Mouse (Mus musculus) right cerebral cortex, adult 2 months (tissue): ENCODE measurements around the gene Trhde.
A peak's percentile ranks its signal among the peaks of the same experiment; 100 is the strongest.

Experiments used
- DNase-seq, 2 experiments: peaks; one replicate each; pipeline ENCODE4 v3.0.0; 2021 to 2022; ENCODE audit warnings: low spot score in 2 of 2

Gene Trhde

GRCm38 (mm10) chr10:114802161-114802651, at the start of gene Trhde:
Gene Trhde, minus strand, starts transcription at chr10:114802307.
- DNase-seq: peak; percentile 53 to 61

- DNase-seq: peak in 1 of 2 experiments; percentile 10
Measured at GRCm38 (mm10) chr10:114841966-114842365, 39.9 kb upstream of the Trhde start.

GRCm38 (mm10) chr10:114841440-114841839, 39.3 kb upstream of the Trhde start:
- peak; percentile 11 to 13 for DNase-seq

DNA sequence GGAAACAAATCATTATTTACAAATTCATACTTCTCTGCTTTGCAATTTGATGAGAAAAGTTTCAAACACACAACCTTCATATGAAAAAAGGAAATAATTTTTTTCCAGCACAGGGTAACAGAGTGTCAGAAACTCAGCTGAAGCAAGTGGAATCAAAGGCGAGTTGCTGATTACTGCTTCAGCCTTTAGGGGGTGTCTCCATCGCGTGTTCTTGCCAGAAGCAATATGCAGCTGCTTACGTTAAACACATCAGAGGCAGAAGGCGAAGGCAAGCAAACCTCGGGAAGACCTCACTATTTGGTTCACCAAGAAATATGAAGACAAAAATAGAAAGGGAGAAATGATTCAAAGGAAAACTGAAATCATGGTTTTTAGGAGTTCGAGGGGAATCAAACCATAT, 29.2 kb upstream of the Trhde start:
- no peak for DNase-seq

- no peak for DNase-seq
Measured at GRCm38 (mm10) chr10:114808799-114809198, 6.7 kb upstream of the Trhde start.

GRCm38 (mm10) chr10:114805884-114806283, 3.8 kb upstream of the Trhde start:
- DNase-seq: peak in 1 of 2 experiments; percentile 8

DNA sequence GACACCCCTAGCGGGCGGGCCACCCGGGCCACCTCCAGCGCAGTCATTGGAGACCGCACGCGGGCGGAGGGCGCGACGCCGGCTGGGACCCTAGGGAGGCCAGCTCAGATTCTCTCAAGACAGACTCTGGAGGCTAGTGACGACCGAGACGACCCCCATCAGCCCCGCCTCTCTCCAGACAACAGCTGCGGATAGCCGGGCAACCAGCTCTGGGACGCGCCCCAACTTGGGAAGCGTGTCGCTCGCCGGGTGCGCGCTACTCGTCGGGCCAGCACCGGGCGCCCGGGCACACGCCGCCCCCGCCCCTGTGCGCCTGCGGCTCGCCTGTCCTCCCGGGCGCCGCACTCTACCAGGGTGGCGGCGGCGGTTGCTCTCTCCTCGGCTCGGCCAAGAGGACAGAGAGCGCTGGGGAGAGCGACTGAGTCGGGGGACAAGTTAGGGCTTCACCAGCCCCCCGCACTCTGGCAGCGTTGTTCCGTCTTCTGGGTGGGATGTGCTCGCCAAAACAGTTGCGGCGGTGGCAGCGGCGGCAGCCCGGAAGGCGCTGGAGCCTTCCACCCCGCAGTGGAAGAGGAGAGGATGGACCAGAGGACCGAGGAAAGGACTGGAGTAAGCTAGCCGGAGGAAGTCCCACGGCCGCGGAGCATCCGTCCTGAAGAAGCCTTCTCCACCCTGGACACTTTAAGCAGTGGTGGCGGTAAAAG, 498 bp downstream of the Trhde start:
- DNase-seq: peak in 1 of 2 experiments; percentile 50

GRCm38 (mm10) chr10:114800331-114801304, 1.5 kb downstream of the Trhde start:
- peak in 1 of 2 experiments; percentile 19 for DNase-seq

- DNase-seq: no peak
Measured at GRCm38 (mm10) chr10:114799481-114799880, 2.6 kb downstream of the Trhde start.

DNA sequence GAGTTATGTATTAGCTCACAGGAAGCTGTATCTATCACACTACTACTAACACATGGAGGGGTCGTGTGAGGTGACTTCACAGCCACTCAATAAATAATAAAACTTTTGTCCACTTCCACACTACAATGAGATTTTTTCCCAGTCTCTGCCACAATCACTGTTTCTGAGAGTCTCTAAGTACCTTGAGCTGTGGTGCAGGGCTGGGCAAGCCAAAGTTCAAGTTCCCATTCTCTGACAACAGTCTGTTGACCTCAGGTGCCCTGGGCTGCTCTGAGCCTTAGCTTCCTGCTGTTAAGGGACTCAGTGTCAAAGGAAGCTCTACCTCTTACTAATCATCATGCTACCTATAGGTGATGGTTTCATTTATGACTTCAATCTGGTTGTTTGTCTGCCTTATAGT, 3.3 kb downstream of the Trhde start:
- no peak for DNase-seq

- no peak for DNase-seq
Measured at GRCm38 (mm10) chr10:114798218-114798617, 3.9 kb downstream of the Trhde start.

- DNase-seq: no peak
Measured at GRCm38 (mm10) chr10:114797664-114798063, 4.4 kb downstream of the Trhde start.

DNA sequence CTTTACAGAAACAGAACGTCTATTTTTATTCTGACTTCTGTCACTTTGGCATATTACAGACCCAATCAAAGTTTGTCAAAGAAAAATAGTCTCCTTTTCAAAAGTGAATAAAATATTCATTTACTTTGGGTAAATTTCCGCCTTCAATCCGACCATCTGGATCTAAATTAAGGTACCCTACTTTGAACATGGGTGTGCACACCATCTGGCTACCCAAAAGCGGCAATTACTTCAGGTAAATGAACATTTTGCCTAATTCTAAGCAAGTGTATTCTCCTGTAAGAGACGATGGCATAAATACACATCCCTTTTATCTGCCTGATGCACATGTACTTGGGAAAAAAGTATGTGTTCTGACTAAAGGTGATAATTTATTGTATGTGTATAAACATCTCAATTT, 5.2 kb downstream of the Trhde start:
- no peak for DNase-seq

- no peak for DNase-seq
Measured at GRCm38 (mm10) chr10:114794214-114794613, 7.9 kb downstream of the Trhde start.

DNA sequence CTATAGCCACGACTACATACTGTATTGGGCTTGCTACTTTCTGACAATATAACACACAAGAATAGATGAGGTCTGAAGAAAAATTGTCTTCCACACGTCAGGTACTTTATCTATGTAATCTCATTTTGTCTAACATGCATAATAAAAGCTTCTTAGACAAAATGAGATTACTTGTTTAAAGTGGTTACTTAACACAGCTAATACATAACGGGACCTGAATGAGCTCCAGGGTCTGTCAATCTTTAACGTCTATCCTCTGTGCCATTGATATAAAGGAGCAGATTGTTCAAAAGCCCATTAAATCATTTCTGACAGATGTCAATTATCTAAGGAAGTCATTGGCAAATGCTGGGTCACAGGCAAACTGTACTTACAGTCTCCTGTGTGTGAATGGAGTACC, 36.2 kb downstream of the Trhde start:
- DNase-seq: no peak

DNA sequence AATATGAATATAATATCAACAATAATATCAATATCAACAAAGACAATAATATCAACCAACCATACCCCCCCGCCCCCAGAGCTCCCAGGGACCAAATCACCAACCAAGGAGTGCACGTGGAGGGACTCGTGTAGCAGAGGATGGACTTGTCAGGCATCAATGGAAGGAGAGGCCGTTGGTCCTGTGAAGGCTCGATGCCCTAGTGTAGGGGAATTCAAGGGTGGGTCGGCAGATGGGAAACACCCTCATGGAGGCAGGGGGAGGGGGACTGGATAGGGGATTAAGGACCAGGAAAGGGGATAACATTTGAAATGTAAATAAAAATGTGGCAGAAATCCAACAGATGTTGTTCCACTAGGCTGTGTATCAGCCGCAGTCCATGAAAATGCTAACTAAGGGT, 40.0 kb downstream of the Trhde start:
- DNase-seq: no peak

DNA sequence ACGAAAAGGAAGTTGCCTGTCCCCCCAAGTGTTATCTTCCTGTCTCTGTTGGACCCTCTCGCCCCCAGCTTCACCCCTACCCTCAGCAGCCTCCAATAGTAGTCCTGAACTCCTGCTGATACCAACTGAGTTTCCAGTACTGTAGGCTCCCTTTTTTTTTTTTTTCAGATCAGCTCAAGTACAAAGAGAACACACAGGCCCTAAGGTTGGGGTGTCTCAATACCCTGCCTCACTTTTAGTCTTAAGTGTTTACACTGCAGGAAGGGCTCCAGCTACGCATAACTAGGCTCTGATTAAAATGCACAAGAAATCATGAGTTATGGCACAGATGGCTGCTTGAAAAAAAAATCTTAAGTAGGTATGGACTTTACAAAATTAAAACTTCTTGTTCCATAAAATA, 42.9 kb downstream of the Trhde start:
- DNase-seq: no peak

DNA sequence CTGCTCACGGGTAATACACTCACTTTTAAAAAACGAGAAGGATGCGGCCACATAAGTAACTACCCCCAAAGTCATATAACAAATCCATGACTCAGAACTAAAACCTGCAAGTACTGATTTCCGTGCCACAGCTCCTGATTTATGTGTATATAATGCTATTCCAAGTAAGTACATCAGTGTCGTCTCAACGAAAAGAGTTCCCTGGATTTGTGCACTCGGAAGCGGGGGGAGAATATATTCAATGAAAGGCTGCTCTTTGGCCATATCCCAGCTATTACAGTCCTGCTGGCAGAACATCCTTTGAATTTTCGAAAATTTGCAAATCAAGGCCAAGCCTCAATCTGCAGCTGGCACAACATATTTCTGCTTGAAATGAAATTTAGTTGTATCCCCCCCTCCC, 43.5 kb downstream of the Trhde start:
- DNase-seq: peak in 1 of 2 experiments; percentile 13

DNA sequence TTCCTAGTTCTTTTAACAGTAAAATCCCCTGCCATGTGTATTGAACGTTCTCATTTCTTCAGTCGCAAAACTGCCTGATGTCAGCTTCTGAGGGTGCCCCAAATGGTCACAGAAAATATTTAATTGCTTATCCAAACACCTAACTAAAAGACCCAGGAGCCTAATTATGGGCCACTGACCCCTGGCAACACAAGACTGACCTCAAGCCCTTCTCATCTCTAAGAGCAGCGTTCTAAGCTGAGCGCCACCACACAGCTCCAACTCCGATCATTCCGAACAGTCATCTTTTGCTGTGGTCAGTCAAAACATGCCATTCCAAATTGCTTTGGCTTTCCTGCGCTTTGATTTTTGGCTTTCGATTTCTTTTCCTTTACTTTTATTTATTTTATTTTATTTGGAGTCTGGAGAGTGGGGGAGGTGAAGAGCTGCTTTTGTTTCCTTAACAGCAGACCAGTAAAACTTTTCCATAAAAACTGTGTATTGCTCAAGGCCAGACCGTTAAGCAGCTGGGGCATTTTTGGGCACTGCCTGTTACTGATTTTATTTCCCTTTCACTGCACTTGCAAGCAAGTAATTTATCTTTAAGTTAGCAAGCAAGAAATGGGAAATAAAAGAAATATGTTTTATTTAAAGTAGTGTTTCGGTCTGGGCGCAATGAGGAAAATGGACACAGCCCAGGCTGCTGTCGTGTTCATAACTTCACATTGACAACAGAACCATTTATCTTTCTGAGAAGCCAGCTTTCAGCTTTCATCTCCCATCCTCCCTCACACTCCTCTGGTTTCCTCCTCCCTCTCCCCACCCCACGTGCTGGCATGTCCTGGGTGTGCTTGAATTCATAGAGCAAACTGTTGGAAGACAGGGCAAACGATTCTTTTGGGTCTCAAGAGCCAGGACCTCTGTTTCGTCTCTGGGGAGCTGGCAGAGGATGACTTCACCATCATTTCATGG, 59.1 kb downstream of the Trhde start:
- no peak for DNase-seq

GRCm38 (mm10) chr10:114739916-114740315, 62.2 kb downstream of the Trhde start:
- DNase-seq: no peak

DNA sequence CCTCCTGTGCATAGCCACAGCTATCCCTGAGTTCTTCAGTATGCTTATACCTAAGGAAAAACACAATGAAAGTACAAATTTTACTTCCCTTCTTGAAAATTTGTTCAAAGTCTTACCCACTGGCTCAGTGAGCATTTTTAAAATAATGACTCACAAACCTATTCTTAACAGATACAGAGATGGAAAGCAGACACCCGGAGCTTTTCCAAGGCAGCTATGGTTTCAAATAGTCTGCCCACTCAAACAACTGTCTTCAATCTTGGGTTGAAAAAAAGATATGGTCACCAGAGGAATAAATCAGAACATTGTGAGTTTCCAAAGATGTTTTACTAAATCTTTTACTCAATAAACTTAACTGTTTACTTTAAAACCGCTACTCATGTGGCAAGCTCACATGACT, 64.5 kb downstream of the Trhde start:
- DNase-seq: peak; percentile 21 to 33
